Mouse (Mus musculus) lung, postnatal 0 days (tissue): Measurements from ENCODE around the gene Mapk14.

ENCODE experiments used
- CTCF ChIP-seq: IDR thresholded peaks from 2 replicates; pipeline ENCODE4 v1.5.1; 2016; ENCODE audit warnings: antibody characterized with exemption, mild to moderate bottlenecking
- EP300 ChIP-seq: IDR thresholded peaks from 2 replicates; pipeline ENCODE4 v1.6.1; 2016; ENCODE audit warnings: antibody characterized with exemption, mild to moderate bottlenecking, control low read depth

GRCm38 (mm10) chr17:28766781-28767515 is 75.8 kb downstream of the Mapk14 start:
- TF ChIP-seq CTCF, result no peak
- no peak for TF ChIP-seq EP300
